Mouse (Mus musculus) midbrain, embryonic 11.5 days (tissue): ENCODE data around the gene Cdc42bpg. TPM values are rescaled to one million over a fixed set of nuclear protein-coding genes. Genes with fewer than 3 reads are reported as not detected.
A peak's percentile ranks its signal among the peaks of the same experiment; 100 is the strongest.

ENCODE experiments used
- ATAC-seq: fragments of 200-750 bp; cut with Nextera tagmentation; 2 replicates; pipeline ENCODE4 v1.8.0; 2017; ENCODE audit warnings: moderate TSS enrichment, moderate library complexity; ENCODE audit not compliant: low FRiP score
- DNase-seq: peaks from one replicate; pipeline ENCODE4 v3.0.0; 2015; ENCODE audit warnings: low spot score; ENCODE audit errors: missing footprints
- H3K27ac ChIP-seq: fragments of 300-500 bp; sonication (generic); 2 replicates; pipeline ENCODE4 v1.5.1; 2014; ENCODE audit warnings: low read depth, low read length
- H3K27me3 ChIP-seq: fragments of 300-500 bp; sonication (generic); 2 replicates; pipeline ENCODE4 v1.6.1; 2014; ENCODE audit warnings: mild to moderate bottlenecking, low read length, moderate library complexity, mixed read lengths; ENCODE audit not compliant: control insufficient read depth, insufficient read depth
- H3K36me3 ChIP-seq: fragments of 300-500 bp; sonication (generic); 2 replicates; pipeline ENCODE4 v1.6.1; 2014; ENCODE audit warnings: mild to moderate bottlenecking, low read length, moderate library complexity, mixed read lengths; ENCODE audit not compliant: control insufficient read depth, insufficient read depth
- H3K4me1 ChIP-seq: fragments of 300-500 bp; sonication (generic); 2 replicates; pipeline ENCODE4 v1.6.1; 2014; ENCODE audit warnings: low read length; ENCODE audit not compliant: control insufficient read depth, insufficient read depth
- H3K4me2 ChIP-seq: fragments of 300-500 bp; sonication (generic); 2 replicates; pipeline ENCODE4 v1.6.1; 2014; ENCODE audit warnings: mild to moderate bottlenecking, moderate library complexity
- H3K4me3 ChIP-seq: fragments of 300-500 bp; sonication (generic); 2 replicates; pipeline ENCODE4 v1.5.1; 2014; ENCODE audit warnings: low read depth, low read length
- H3K9ac ChIP-seq: fragments of 300-500 bp; sonication (generic); 2 replicates; pipeline ENCODE4 v1.6.1; 2014; ENCODE audit warnings: low read length
- H3K9me3 ChIP-seq: fragments of 300-500 bp; sonication (generic); 2 replicates; pipeline ENCODE4 v1.6.1; 2016; ENCODE audit warnings: low read length; ENCODE audit not compliant: control insufficient read depth
- WGBS: fragments of 180-500 bp; shearing (Covaris S2); extraction: QIAGEN DNeasy Blood & Tissue Kit; methylation state at CpG from one replicate; pipeline ENCODE4 v1.1.7; 2014; 5-methylcytosine and 5-hydroxymethylcytosine counted together
- polyA plus RNA-seq: library from polyadenylated mRNA; unstranded; fragments of >200 nt; fragmentation: Nextera tagmentation; extraction: Ambion mirVana; gene quantifications from 2 replicates; pipeline ENCODE4 v1.2.1, GENCODE M21; 2014

The Cdc42bpg gene
- polyA plus RNA-seq, 1 experiment from 2014 or later, result 0.42 TPM

DNA sequence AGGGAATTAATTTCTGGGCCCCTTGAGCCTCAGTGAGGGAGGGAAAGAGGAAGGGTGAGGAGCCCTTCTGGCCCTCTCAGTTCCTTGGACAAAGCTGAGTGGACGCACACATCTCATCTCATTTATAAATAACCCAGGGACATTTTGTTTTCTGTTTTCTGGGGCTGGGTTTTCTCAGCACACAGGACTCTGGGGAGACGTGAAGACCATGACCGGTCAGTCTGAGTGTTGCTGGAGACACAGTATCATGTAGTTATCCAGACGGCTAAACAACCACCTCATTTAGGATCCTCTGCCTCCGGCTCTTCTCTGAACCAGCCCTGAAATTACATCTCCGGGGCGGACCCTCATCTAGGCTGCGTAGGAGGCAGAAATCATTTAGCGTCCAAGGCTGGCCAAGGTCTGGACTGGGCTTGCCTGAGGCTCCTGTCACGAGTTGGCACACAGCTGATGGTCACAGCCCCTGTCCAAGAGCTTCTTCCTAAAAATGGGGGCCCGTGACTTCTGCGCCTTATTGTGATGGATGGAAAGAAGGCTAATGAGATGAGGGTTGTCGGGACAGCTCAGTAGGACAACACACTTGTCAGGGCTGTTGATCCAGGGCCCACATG is 32.2 kb upstream of the Cdc42bpg start:
- no peaks in the 10 kb centered on the region for H3K36me3 ChIP-seq
- no peak overlapping the region for H3K4me2 ChIP-seq
- peaks cover 22% of the 10 kb centered on the region for H3K4me1 ChIP-seq
- no peak overlapping the region for H3K4me3 ChIP-seq
- no peak overlapping the region for H3K9ac ChIP-seq
- DNase-seq (no peak), ATAC-seq (no peak)
- WGBS, result 93% methylated on average over 13 of the region's 13 CpGs
- no peaks in the 10 kb centered on the region for H3K9me3 ChIP-seq
- no peaks in the 10 kb centered on the region for H3K27me3 ChIP-seq
- H3K27ac ChIP-seq, result no peak overlapping the region

DNA sequence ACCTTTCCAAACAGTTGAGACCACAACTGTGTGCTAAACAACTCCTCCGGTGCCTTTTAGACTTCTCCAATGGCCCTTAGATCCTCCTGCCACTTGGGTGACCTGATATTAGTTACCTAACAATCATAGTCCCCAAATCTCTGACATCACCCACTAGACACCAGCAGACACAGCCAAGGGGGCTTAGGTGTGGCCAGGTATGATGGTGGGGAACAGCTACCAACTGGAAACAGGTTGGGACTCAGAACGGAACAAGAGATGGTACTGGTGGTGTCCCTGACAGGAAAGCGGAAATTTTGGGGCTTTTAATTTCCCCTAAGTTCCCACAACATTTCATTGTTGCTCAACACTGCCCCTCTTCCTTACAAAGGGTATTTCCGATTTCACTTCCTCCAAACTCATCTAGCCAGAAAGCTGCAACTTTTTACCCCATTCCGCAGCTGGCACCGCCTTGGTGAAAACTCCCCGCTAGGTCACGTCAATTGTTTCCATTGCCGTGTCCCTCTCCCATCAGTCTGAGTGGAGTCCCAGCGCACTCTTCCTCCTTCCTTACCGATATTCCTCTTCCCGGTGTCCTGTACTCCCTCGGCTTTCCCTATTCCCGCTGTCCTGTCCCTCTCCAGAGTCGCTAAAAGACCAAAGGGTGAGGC is 30.4 kb upstream of the Cdc42bpg start:
- Histone ChIP-seq H3K4me1 (peaks cover 24% of the 10 kb centered on the region), H3K27me3 (no peaks in the 10 kb centered on the region), H3K9ac (peak overlapping the region; percentile 77), H3K27ac (peak overlapping the region; percentile 51; the same call in 1 of the 2 replicates), H3K4me2 (peak overlapping the region; percentile 95), H3K9me3 (no peaks in the 10 kb centered on the region), H3K36me3 (no peaks in the 10 kb centered on the region; the same call in 1 of the 2 replicates), H3K4me3 (peak overlapping the region; percentile 81)
- ATAC-seq, result no peak
- DNase-seq, result no peak
- WGBS, result 8% methylated on average over 15 of the region's 15 CpGs

DNA sequence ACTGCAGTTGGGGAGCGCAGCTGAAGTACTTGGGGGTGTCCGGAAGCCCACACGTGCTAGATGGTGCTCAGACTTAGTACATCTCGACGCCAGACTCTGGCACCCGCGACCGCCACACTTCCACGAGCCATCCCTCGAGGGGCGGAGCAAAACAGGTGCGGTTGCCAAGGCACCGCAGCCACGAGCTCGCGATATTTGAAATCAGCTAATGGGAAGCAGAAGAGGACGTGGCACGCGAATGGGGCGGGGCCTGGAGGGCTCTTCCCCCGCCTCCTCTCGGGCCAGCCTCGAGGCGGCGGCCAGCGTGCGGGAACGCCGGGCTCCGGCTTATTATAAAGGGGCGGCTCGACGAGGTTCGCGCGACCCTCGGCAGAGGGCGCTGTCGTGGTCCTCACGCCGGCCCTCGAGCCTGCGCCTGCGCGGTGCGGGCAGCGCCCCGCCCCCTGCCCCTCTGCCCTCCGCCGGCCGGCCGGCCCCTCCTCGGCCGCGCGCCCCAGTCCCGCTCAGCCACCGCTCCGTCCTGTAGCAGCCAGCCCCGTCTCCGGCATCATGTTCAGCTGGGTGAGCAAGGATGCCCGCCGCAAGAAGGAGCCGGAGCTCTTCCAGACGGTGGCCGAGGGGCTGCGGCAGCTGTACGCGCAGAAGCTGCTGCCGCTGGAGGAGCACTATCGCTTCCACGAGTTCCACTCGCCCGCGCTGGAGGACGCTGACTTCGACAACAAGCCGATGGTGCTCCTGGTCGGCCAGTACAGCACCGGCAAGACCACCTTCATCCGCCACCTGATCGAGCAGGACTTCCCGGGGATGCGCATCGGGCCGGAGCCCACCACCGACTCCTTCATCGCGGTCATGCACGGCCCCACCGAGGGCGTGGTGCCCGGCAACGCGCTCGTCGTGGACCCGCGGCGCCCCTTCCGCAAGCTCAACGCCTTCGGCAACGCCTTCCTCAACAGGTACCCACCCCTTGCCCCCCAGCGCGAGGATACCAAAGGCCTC is 29.5 kb upstream of the Cdc42bpg start, which contains the start of gene Ehd1:
Ehd1 (plus strand) TSS at position 300 of the 996 bp plus-strand sequence.
- Histone ChIP-seq H3K36me3 (peaks cover 5% of the 10 kb centered on the region), H3K4me2 (peak within 1 kb of the TSS; percentile 95), H3K4me1 (peaks cover 24% of the 10 kb centered on the region), H3K27me3 (no peaks in the 10 kb centered on the region), H3K27ac (peak within 1 kb of the TSS; percentile 51; the same call in 1 of the 2 replicates), H3K4me3 (peak within 1 kb of the TSS; percentile 81), H3K9me3 (no peaks in the 10 kb centered on the region), H3K9ac (peak within 1 kb of the TSS; percentile 83)
- under 1% methylated on average over 99 of the region's 106 CpGs for WGBS
- DNase-seq, result peak; percentile 100
- peak; percentile 96 for ATAC-seq

DNA sequence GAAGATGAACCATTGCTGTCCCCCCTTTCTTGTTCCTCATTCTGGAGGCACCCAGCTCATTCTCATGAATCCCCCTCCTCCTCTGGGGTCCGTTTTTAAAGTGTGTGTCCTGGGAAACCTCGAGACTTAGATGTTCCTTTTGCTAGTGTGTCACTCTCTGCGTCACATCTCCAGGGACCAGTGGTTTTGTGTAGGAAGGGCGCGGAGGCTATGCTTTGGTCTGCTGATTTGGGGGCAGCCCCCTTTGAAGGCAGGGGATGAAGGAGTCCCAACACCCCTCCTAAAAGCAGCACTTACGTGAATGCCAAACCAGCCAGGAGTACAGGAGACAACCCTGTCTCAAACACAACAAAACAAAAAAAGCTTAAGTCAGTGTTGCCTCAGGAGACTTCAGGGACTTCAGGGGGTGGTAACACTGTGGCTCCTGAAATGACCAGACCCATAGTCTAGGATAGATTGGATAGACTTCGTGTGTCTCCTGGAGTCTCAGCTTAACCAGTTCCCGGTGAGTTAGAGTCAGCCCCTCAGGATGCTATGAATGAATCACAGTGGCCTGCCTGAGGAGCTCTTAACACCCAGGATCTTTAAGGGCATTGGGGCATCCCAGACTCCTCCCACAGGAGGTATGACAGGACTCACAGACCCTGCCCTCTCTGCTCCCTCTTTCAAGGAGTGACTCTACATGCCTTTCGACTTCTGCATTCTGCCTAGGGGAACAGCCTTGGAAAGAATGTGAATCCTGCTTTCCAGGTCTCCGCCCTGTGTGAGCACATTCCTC is 28.4 kb upstream of the Cdc42bpg start:
- Histone ChIP-seq H3K27me3 (no peaks in the 10 kb centered on the region), H3K27ac (no peak overlapping the region), H3K4me1 (peaks cover 24% of the 10 kb centered on the region), H3K36me3 (peaks cover 6% of the 10 kb centered on the region), H3K9ac (peak overlapping the region; percentile 83), H3K4me2 (peak overlapping the region; percentile 95), H3K9me3 (no peaks in the 10 kb centered on the region), H3K4me3 (peak overlapping the region; percentile 81)
- no peak for ATAC-seq
- peak; percentile 90 for DNase-seq
- WGBS, result 4% methylated on average over 10 of the region's 10 CpGs

DNA sequence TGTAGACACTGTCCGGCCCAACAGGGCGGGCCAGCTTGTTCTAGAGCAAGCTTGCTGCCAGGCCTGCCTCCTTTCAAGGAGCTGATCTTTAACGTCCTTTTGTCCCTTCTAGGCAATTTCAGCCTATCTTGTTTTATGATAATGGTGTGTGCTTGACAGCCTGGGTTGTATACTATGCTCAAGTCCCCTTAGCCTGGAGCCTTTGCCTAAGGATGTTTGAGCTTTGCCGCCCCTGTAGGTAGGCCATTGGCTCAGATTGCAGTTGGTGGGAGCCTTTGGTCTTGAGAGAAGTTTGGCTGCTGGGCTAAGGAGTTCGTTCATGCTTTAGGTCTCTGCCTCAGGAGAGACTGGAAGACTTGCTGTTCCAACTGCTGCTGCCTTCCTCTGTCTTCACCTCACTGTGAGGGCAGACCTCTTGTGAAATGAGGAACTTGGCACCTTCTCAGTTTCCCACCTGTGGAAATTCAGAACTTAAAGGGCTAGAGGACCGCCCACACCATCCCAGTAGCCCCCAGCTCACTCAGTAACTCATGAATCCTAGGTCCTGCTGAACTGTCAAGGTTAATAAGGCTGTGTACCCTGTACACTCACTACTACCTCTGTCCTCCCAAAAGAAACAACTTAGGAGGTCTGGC is 27.7 kb upstream of the Cdc42bpg start:
- 47% methylated on average over 6 of the region's 6 CpGs for WGBS

DNA sequence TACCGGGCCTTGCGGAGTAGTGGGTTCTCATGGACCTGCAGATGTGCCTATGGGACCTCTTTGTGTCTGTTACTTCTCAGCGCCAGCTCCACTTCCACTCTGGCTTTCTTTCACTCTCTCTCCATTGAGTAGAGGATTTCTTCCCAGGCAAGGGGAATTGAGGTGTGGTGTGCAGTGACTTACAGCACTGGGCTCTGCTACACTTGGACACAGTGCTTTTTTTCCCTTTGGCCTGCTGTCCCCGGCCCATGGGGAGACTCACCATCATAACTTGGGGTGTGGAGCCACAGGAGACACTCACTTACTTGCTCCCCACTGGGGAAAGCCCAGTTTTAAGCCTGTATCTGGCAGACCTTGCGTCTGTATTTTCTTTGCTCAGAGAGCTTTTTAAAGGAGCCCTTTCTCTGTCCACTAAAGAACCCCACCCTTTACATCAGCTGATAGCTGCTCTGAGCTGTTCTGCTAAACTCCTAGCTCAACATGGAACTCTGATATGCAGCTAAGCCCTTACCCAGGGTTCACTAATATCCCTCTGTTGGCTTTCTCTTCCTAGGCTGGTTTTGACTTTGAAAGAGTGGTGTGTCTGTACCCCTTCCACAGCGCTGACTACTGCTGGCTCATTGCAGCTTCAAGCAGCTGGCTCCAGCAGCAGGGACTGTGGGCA is 26.6 kb upstream of the Cdc42bpg start:
- Histone ChIP-seq H3K27ac (no peak overlapping the region), H3K4me2 (peak overlapping the region; percentile 19; the same call in 1 of the 2 replicates), H3K4me1 (peaks cover 24% of the 10 kb centered on the region), H3K4me3 (no peak overlapping the region), H3K27me3 (no peaks in the 10 kb centered on the region), H3K9ac (peak overlapping the region; percentile 83), H3K36me3 (peaks cover 10% of the 10 kb centered on the region), H3K9me3 (no peaks in the 10 kb centered on the region)
- ATAC-seq, result no peak
- no peak for DNase-seq
- WGBS, result 92% methylated on average over 6 of the region's 6 CpGs

More for the DNA sequence above, 27.7 kb upstream of the Cdc42bpg start:
- peak overlapping the region; percentile 95 for H3K4me2 ChIP-seq
- peak overlapping the region; percentile 81 for H3K4me3 ChIP-seq
- H3K4me1 ChIP-seq, result peaks cover 24% of the 10 kb centered on the region
- no peaks in the 10 kb centered on the region for H3K27me3 ChIP-seq
- peaks cover 10% of the 10 kb centered on the region for H3K36me3 ChIP-seq
- H3K9me3 ChIP-seq, result no peaks in the 10 kb centered on the region
- peak overlapping the region; percentile 83 for H3K9ac ChIP-seq
- ATAC-seq (no peak), DNase-seq (no peak)
- H3K27ac ChIP-seq, result no peak overlapping the region

DNA sequence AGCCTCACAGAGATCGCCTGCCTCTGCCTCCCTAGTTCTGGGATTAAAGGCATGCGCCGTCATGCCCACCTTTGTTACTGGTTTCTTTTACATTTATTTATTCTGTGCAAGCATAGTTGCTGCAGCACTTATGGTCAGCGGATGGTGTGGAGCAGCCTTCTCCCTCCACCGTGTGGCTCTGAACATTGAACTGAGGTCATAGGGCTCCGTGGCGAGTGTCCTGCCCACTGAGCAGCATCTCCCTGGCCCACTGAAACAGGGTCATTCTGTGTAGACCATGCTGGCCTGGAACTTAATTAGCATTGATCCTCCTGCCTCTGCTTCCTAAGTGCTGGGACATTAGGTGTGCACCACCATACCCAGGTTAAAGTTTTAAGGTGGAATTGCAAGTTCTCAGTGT is 25.7 kb upstream of the Cdc42bpg start:
- Histone ChIP-seq H3K9me3 (no peaks in the 10 kb centered on the region), H3K9ac (no peak overlapping the region), H3K4me2 (no peak overlapping the region; the same call in 1 of the 2 replicates), H3K27me3 (no peaks in the 10 kb centered on the region), H3K36me3 (peaks cover 15% of the 10 kb centered on the region), H3K4me1 (peaks cover 23% of the 10 kb centered on the region), H3K27ac (no peak overlapping the region), H3K4me3 (no peak overlapping the region)
- WGBS, result 91% methylated on average over 7 of the region's 7 CpGs
- DNase-seq, result no peak
- no peak for ATAC-seq
